Mouse (Mus musculus): ENCODE data around the gene Arhgef3.
"Not testable (repeated sequence)": the region's sequence is repeated elsewhere in the genome, so short reads cannot be mapped to it uniquely, and the experiment has no call there.

Arhgef3 gene

DNA sequence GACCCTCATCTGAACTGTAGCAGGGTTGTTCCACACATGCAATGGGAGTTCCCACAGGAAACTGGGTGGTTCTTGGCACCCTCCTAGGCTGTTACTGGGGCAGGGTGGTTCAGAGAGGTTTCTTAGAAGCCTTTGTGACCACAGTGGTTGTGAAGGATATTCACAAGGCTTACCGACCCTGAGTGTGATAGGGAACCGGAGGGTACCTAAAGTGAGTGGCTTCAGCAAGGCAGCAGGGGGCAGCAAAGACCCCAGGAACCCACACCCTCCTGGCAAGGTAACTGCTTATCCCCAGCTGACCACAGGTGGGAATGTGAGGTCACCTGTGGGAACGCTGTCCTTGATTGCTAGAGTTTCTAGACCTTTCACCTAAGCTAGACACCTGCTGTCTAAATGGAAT is 77.8 kb downstream of the Arhgef3 start:
- DNase-seq (ENCODE audit: low read depth), result peak; percentile 75

DNA sequence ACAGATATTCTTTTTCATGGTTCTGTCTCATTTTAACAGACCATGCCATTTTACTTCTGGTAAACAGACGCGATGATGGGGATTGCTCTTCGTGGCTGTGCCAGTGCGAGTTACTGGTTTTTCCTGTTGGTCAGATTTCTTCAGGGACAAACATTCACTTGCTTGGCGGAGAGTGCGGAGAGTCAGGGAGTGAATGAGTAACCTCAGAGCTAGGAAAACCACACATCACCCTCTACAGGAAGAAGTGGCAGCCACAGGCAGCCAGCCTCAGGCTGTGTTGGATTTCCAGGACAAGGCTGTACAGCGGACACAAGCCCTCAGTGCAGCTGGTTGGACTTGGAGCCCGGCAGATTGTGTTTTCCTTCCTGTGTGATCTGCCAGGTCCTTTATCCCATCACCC is 82.3 kb downstream of the Arhgef3 start:
- peak; percentile 33 for DNase-seq (ENCODE audit: low read depth)

DNA sequence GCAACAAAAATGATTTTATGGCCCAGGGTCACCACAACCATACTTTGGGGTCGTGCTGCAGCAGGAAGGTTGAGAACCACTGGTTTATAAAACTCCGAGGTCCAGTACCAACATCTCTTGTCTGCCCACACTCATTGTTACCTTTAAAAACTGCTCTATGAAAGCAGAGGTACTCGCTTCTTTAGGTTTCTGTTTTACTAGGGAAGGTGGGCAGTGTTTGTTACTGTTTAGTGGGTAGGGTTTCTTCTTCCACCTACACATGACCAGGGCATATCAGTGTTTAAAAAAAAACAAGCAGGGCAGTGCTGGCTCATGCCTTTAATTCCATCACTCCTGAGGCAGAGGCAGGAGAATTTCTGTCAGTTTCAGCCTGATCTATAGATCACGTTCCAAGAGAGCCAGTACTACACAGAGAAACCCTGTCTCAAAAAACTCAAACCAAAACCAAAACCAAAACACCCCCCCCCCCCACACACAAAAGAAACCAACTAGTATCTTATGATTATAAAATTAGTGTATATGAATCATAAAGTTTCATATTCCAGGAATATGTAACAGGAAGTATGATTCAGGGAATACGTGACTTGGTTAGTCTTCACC is 83.9 kb downstream of the Arhgef3 start:
- peak; percentile 35 for DNase-seq (ENCODE audit: low read depth)

DNA sequence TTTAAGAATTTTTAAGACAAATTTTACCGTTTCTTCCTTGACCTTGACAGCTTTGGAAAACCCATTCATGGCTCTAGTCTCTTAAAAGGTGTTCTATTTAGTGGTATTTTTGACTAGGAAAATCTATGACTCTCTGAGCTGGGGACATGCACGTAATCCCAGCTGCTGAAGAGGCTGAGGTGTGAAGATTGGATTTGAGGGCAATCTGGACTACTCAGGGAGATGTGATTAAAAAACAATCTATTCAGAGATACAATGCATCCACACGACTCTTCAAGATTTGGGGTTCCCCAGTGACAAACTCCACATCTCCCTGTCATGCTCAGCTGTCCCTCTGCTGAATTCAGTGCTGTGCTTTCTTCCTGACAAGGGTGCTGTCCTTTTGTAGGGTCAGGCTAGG is 84.4 kb downstream of the Arhgef3 start:
- DNase-seq (ENCODE audit: low read depth), result no peak

DNA sequence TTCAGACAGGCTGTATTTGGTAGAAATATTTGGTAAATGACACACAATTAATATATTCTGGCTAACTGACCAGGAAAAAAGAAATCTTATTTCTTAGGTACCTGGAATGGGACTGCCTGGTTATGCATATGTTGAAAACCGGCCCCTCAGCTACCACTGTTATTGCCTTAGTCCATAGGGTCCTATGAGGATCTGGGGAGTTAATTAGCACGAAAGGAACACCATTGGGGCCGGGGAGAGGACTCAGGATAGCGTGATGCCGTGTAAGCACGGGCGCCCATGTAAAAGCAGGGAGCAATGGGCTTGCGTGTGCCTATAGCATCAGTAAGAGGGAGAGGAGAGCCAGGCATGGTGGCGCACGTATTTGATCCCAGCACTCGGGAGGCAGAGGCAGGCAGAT is 85.2 kb downstream of the Arhgef3 start:
- no peak for DNase-seq (ENCODE audit: low read depth)

DNA sequence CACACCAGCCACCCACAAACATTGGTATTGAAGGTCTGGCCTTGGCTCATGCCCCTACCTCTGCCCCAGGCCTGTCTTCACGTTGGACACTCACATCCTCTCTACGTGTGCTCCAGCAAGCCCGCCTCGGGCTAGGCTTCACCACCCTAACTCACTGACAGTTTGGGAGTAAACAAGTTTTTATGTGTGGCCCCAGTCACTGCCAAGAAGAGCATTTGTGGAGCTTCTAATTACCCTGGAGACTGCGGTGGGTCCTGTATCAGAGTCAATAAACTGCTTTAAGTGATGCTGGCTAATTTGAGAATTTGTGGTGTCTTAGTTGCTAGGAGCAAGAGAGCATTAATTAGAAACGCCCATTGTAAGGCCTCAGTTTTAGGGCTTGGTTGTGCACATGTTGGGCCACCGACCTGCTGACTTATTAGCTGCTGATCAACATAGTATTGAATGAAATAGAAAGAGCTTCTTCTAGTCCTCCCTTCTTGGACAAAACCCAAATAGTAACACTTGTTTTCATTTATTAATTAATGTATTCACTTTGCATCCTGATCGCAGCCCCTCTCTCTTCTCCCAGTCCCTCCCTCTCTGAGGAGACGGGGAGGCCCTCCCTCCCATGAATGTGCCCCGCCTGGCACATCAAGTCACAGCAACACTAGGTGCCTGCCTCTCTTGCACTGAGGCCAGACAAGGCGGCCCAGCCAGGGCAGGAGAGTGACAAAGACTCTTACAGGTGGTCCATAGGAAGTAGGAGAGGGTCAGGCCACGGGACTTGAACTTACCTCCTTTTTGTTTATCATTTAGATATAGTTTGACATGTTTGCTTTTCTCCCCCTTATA is 86.3 kb downstream of the Arhgef3 start:
- no peak for DNase-seq (ENCODE audit: low read depth)

DNA sequence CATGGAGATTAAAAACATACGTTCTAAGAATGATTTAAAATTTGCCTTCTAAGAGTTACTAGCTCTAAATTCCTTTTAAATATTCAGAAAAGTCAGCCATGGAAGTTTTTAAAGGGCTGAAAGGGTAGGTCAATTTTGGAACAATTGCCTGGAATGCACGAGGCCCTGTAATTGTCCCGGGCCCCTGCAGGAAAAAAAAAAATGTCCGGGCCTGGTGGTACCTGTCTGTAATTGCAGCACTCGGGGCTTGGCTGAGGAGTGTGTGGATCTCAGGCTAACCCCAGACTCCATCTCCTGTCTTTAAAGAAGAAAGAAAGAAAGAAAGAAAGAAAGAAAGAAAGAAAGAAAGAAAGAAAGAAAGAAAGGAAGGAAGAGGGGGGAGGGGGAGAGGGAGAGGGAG is 87.1 kb downstream of the Arhgef3 start:
- DNase-seq (ENCODE audit: low read depth), result no peak

DNA sequence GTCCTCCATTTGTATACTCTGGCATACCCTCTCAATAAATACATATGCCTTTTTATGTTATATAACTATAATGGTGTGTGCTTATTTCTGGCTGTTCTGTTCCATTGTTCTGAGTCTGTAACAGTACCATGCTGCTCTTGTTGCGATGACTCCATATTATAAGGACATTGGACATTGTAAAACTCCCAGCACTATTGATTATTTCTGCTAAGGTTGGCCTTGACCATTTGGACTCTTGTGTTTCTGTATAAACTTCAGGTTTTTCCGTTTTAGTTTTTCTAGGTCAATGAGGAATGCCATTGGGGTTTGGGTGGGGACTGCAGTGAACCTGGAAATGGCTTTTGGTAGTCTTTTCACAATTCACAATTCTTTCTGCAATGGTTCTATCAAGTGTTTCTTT is 90.0 kb downstream of the Arhgef3 start:
- no peak for DNase-seq (ENCODE audit: low read depth)

DNA sequence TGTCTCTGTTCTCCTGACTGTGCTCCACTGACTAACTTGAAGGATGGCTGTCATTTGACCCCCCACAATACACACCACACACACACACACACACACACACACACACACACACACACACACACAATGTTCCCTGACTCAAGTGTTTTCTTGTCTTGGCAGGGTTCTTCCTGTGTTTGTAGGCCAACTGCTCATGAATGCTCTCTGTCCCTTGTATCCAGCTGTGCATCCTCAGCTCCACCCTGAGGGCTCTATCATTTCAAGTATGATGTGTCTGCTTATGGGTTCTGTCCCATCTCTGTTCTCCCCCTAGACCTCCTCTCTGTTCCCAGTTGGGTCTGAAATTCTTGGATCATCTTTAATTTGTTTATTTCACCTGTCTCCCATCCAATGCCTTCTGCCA is 91.7 kb downstream of the Arhgef3 start:
- DNase-seq (ENCODE audit: low read depth), result no peak

DNA sequence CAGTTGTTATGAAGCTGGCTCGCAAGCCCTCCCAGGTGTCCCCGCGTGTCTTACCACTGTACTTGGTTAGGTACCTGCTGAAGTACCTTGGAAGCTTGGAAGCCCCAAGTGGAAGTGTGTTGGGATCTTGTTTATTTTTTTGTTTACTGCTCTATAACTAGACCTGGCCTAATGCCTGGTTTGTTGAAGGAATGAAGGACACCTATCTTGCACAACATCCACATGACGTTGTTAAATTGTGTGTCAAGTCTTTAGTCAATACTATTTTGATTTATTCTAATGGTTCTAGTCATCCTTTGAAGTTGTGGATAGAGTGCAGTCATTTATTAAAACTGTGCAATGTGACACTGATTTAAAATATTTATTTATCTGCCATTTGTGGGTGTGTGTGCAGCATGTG is 94.8 kb downstream of the Arhgef3 start:
- DNase-seq (ENCODE audit: low read depth), result no peak

DNA sequence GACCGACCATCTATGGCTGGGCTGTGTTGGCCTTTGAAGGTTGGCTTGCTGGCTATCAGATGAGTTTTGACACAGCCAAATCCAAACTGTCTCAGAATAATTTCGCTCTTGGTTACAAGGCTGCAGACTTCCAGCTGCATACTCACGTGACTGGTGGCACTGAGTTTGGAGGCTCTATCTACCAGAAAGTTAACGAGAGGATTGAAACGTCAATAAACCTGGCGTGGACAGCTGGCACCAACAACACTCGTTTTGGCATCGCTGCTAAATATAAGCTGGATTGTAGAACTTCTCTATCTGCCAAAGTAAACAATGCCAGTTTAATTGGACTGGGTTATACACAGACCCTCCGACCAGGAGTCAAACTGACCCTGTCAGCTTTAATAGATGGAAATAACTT is 96.1 kb downstream of the Arhgef3 start:
- not testable (repeated sequence) for DNase-seq (ENCODE audit: low read depth)

DNA sequence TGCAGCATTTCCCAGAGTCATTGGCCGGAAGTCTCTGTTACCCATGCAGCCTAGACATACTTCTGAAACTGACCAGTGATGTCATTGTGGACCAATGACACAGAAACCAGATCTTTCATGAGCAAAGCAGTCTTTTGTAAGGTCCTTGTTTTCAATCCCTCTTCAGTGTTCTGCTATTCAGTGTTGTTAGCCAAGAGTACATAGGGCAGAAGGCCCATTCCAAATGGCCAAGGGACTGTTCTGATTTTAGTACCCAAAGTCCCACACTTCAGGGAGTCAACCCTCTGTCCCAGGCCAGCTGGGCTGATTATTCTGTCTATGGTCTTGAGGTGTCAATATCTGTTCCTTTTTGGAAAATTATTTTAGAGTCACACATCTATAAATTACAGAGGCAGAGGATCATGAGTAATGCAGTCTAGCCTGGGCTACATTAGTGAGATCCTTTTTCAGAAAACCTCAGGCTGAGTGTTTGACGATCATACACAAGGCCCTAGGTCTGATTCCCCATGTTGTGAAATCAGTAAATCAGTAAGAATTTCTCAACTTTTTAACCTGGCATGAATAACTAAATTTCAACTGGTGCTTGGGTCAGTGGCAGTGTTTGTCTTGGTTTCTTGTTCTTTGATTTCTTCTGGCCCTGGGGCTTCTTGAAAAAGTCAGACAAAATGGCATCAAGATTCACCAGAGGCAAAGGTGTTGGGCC is 97.2 kb downstream of the Arhgef3 start:
- no peak for DNase-seq (ENCODE audit: low read depth)

DNA sequence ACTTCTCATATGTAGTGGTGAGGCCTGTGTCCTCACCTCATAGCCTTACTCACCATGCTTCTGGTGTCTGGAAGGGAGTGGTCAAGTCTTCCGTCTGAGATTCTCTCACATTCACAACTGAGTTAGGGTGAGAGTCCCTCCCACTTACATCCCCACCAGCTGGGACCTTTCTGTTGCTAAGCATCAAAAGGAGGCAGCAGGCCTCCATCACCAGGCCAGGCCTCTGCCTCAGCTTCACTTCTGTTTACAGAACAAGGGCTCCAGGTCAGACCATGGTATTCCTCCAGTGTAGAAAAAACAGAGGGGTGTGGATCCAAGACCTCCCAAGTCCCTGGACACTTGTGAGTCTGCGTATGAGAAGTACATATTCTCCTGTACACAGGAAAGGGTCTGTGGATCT is 99.5 kb downstream of the Arhgef3 start:
- no peak for DNase-seq (ENCODE audit: low read depth)

DNA sequence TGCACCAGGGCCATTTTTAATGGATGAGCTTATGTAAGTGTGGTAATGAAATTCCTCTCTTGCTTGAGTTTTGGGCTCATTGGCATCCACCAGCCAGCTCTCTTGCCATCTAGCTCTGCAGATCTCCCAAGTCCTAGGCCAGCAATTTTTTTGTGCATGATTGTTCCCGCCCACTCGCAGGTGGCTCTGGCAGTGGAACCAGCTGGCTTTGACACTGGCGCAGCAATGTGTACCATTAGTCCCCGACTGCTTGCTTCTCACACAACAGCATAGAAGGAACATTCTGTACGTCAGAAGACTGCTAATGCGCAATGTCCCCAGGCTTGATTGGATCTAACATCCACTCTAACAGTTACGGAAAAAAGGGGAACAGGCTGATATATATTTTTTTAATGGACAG is 105.0 kb downstream of the Arhgef3 start:
- DNase-seq (ENCODE audit: low read depth), result no peak

DNA sequence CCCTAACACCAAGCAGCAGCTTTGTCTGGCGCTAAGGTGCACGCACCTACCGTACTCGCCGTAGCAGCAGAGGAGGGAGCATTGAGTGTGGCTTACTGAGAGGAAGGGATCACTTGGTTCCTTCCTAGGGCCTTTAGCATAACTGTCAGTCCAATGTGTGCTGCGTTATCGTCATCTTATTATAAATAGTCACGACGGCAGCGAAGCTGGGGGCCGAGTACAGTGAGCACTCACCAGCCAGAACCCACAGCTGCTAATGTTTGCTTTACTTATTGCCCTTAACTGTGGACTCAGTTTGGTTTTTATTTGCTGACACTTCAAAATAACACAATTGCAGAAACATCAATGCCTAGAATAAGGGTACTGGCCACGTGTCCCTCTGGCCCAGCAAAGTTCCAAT is 105.6 kb downstream of the Arhgef3 start:
- no peak for DNase-seq (ENCODE audit: low read depth)

DNA sequence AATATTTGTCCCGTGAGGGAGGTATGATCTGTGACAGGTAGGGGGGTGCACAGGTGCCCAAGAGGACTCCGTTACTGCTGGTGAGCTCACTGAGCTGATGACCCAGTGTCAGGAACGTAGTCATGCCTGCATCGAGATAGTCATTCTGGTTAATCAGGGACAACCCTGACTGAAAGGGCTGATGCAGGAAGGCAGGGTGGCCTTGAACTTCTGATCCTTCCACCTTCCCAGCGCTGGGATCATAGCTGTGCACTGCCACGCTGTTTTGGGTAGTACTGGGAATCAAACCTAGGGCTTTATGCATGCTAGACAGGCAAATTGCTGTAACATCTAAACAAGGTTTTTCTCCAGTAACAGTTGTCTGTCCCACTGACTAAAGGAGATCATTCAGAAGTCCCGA is 109.9 kb downstream of the Arhgef3 start:
- DNase-seq (ENCODE audit: low read depth), result no peak

DNA sequence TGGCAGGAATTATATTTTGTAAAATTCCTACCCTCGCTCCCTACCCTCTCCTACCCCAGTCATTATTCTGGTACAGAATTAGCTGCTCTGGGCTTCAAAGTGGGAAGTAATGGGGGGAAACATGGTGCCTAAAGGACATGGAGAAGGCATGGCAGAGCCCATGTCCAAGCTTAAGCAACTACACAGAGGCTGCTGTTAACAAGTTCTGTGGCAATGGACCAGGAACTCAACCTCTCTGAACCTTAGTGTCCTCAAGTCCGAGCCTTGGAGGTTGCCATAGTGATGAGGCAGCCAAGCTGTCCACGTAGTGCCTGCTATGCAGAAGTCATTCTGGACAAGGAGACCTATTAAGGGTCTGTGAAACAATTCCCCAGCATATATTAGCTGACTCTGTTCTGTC is 111.6 kb downstream of the Arhgef3 start:
- DNase-seq (ENCODE audit: low read depth), result no peak

DNA sequence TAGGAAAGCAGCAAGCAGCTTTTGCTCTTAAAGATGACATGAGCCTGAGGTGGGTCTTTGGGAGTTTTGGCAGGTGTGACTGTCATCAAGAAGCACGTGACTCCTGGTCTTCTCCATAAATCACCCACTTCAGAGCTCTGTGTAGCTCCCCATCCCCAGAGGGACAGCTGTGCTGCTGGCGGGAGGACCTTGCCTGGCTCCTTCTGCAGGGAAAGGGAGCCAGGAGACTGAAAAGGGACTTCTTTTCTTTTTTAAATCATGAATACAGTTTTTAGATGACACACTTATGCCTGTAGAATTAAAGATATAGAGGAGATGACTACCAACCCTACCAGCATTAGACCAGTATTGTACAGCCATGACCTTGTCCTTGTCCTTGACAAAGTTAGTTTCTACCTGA is 113.6 kb downstream of the Arhgef3 start:
- DNase-seq (ENCODE audit: low read depth), result no peak

DNA sequence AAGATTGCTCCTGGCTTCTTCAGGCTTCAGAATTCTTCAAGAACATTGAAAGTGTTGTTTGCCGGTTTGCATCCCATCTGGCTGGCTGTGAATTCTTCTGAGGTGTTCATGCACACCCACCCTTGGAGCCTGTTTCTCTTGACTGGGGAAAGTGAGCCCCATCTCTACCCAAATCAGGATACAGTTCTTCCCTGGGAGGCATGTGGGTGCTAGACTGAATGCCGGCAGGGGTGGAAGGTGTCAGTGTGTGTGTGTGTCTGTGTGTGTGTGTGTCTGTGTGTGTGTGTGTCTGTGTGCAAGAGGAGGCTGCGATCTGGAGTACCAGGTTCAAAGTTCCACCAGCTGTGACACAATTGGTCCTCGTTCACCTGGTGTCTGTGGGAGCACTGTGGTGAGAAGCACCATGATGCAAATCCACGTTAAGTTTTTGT is 114.3 kb downstream of the Arhgef3 start:
- no peak for DNase-seq (ENCODE audit: low read depth)

DNA sequence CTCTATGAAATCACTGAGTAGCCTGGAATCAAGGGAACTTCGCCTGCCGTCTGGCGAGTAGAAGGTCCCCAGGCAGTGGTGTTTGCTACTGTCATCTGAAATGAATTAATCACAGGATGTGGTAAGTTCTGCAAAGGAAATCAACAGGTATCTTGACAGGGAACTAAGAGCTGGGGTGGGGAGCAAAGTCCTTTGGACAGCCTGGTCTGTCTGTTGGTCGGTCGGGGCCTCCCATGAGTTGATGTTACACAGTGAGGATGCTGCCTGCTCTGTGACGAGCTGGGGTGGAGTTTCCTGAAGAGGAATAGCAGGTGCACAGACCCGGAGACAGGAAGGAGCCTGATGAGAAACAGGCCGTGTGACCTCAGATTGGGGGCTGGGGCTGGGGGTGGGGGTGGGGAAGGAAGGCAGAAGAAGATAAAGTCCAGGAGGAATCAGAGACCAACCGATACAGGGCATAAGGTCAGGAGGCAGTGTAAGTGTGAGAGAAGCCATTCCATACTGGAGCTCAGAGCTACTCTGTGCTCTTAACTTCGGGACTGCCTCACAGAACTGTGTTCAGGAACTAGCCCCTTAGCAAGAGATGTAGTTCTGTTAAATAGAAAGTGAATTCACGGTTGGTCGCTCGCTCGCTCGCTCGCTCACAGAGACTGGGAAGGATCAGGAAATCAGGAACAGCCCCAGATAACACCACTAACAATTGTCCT is 114.9 kb downstream of the Arhgef3 start:
- DNase-seq (ENCODE audit: low read depth), result peak; percentile 88

DNA sequence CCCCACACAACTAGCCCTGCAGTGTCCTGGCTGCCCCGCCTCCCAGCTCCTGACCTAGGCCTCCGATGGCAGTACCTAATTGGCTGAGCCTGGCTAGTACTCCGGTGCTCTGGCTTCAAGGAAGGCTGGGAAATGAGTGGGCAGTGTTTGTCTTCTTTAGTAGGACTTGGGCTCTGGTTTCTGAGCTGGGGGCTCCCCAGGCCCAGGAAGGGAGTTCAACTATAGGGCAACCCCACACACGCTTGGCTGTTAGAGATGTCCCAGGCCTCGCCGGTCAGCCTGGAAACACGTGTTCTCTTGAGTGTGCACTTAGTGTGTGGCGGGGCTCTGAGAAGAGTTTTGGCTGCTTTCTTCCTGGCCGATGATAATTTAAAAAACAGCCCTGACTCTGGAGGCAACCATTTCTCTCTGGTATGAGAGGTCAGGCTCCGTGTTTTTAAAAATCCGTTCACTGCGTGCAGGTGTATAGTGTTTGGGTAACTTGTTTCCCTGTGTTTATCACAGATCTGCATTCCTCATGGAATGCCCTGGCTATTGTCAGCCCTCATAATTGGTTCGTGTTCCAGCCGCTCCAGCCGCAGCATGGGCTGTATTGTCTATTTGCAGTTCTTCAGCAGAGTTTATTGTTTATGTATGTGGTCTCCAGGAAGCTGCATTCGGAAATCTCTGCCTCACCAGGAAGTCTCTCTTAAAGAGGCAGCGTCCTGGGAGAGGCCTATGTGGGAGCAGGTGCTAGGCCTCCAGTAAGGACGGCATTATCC is 115.7 kb downstream of the Arhgef3 start:
- DNase-seq (ENCODE audit: low read depth), result peak; percentile 82

DNA sequence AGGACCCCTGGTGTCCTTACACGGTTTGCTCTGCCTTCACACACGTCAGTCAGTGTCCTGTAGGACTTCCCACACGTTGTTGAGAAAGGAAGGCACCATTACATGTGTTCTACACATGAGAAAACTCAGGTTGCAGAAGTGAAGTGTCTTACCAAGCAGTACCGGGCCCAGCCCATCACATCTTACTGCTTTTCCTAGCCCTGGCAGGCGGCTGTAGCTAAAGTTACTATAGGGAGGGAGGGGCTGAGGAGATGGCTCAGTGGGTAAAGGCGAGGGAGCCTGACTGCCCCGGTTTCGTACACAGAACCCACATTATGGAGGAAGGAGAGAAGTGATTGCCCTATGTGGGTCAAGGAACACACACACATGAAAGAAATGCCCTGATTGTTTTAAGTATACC is 116.8 kb downstream of the Arhgef3 start:
- DNase-seq (ENCODE audit: low read depth), result peak; percentile 48
